Comparison of ENCODE assay signal across 8 mouse cellular contexts in the genomic region with DNA sequence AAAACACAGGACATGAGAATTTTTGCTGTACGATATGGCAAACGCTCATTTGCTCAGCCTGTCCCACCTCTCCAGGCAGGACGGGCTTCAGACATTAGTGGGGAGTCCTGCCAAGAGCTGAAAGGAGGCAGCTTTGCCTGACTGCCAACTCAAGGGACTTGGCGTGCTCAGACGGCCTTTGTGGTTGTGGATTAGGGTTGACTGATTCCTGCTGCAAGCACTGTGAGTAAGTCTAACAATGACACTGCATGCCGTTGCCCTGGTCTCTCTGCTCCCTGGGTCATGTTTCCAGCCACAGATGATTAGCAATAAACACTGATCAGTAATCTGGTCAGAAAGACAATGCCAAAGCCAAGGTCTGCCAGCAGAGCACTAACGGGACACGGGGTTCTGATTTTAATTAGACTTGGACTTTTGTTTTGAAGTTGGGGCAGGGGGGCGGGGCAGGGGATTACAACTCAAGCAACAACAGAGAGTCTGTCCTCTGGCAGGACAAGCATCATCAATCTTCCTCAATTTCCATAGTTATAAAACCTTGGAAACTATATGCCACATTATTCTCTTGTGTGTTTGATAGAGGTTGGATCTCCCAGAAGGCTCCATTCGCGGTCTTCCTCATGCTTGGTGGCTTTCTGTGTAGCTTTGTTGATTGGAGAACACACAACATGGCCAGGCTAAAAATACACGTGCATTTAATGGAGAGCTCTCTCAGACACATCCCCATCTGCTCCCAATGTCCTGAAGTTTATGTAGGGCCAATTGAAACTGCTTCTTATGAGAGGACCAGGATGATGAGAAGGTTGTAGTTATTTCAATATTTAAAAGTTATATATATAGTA.
DNase-seq lines count a peak whose midpoint lies in the region; ATAC-seq lines count a peak whose summit lies in the region.

No protein-coding gene starts in this region.

- H3K4me3 ChIP-seq in brown adipose tissue, adult 24 weeks (ENCODE audit: insufficient read depth, low read depth, low read length): no peak overlapping the region; the same call in 1 of the 2 replicates
- no peak overlapping the region for H3K4me3 ChIP-seq in midbrain, embryonic 11.5 days (ENCODE audit: low read depth, low read length)

- H3K36me3 ChIP-seq in midbrain, embryonic 11.5 days (ENCODE audit: control insufficient read depth, insufficient read depth, low read length): no peaks in the 10 kb centered on the region

- H3K4me1 ChIP-seq in brown adipose tissue, adult 24 weeks (ENCODE audit: control insufficient read depth, insufficient read depth, insufficient read length, low read length): no peaks in the 10 kb centered on the region
- peaks cover 3% of the 10 kb centered on the region; the same call in 1 of the 2 replicates for H3K4me1 ChIP-seq in midbrain, embryonic 11.5 days (ENCODE audit: control insufficient read depth, insufficient read depth, low read length)

- DNase-seq in gastrocnemius, adult 18-20 months (ENCODE audit: low spot score): peak; percentile 25
- no peak for DNase-seq in gastrocnemius, postnatal 10 days
- DNase-seq in gastrocnemius, adult 8-10 months (ENCODE audit: low spot score in 2 of 2): peak; percentile 13 to 18
- peak; percentile 7 for DNase-seq in kidney, postnatal 10 days
- peak; percentile 87 for DNase-seq in midbrain, embryonic 11.5 days (ENCODE audit: low spot score, missing footprints)
- DNase-seq in liver: no peak

- WGBS in midbrain, embryonic 11.5 days: 42% methylated on average over 12 of the region's 12 CpGs

- H3K9me3 ChIP-seq in midbrain, embryonic 11.5 days (ENCODE audit: control insufficient read depth, low read length): no peaks in the 10 kb centered on the region

- H3K4me2 ChIP-seq in midbrain, embryonic 11.5 days: no peak overlapping the region

- no peaks in the 10 kb centered on the region for H3K27me3 ChIP-seq in midbrain, embryonic 11.5 days (ENCODE audit: control insufficient read depth, insufficient read depth, low read length)

- H3K9ac ChIP-seq in midbrain, embryonic 11.5 days (ENCODE audit: low read length): no peak overlapping the region

- peak overlapping the region; percentile 14; the same call in 1 of the 2 replicates for H3K27ac ChIP-seq in brown adipose tissue, adult 24 weeks (replicated peaks; ENCODE audit: low read depth, low read length)
- H3K27ac ChIP-seq in midbrain, embryonic 11.5 days (ENCODE audit: low read depth, low read length): no peak overlapping the region

- peak; percentile 55; the same call in 1 of the 2 replicates for ATAC-seq in midbrain, embryonic 11.5 days (ENCODE audit: low FRiP score)
- no peak for ATAC-seq in CD4-positive, CD25-positive, alpha-beta regulatory T cell, adult 4 months

Comparison
In these comparisons a context has a peak if more than half of its experiments do, and no peak if none do; other contexts are left out.
1. DNase-seq: peak in gastrocnemius, adult 18-20 months (single experiment), gastrocnemius, adult 8-10 months (2 of 2), kidney, postnatal 10 days (single experiment) and midbrain, embryonic 11.5 days (single experiment); none in gastrocnemius, postnatal 10 days (single experiment) and liver (single experiment).